13 mouse cellular contexts compared by ENCODE assay signal in the genomic region with DNA sequence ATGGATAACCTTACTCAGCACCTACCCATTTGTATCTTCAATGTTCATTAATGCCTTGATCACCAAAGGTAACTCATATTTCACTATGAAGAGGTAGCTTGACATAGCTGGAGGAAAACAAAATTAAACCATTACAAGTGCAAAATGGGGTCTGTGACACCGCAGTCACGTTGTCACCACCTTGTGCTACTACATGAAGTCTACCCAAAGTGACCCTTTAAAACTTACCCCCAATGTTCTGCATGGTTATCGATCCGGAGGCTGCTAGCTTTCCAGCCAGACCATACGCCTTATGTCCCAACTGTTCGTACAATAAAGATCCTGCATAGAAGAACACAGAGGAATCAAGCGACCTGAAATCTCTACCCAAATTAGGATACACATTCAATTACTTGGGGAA. TPM values are rescaled to one million over a fixed set of nuclear protein-coding genes. Genes with fewer than 3 reads are reported as not detected.
DNase-seq lines count a peak whose midpoint lies in the region; ATAC-seq and TF ChIP-seq lines count a peak whose summit lies in the region.
"Had no signal": no experiment of that assay in that cellular context is flagged by ENCODE, and none has a peak within 500 bp of the region (broad histone marks: within the 10 kb centered on the region; RNA-seq: fewer than 3 reads in every experiment).

No protein-coding gene starts in this region.

- peaks cover 86% of the 10 kb centered on the region for H3K36me3 ChIP-seq in heart, embryonic 10.5 days
- peaks cover 58% of the 10 kb centered on the region for H3K36me3 ChIP-seq in hindbrain, embryonic 15.5 days
- H3K36me3 ChIP-seq in hindbrain, embryonic 16.5 days (ENCODE audit: control insufficient read depth, insufficient read depth, low read length): peaks cover 48% of the 10 kb centered on the region
- peaks cover 56% of the 10 kb centered on the region for H3K36me3 ChIP-seq in lung, postnatal 0 days (ENCODE audit: insufficient read depth, low read length)

- H3K4me3 ChIP-seq in heart, embryonic 10.5 days: no peak overlapping the region
- no peak overlapping the region for H3K4me3 ChIP-seq in hindbrain, embryonic 15.5 days
- no peak overlapping the region for H3K4me3 ChIP-seq in hindbrain, embryonic 16.5 days (ENCODE audit: low read length)
- no peak overlapping the region for H3K4me3 ChIP-seq in lung, postnatal 0 days (ENCODE audit: low read depth, low read length)
- H3K4me3 ChIP-seq: megakaryocyte, embryonic 14.5 days had no signal

- ATAC-seq in hindbrain, embryonic 15.5 days (ENCODE audit: low FRiP score, low read depth): no peak
- no peak for ATAC-seq in hindbrain, embryonic 16.5 days
- ATAC-seq in lung, postnatal 0 days: no peak

- H3K27ac ChIP-seq in heart, embryonic 10.5 days: no peak overlapping the region
- no peak overlapping the region for H3K27ac ChIP-seq in hindbrain, embryonic 15.5 days (replicated peaks)
- H3K27ac ChIP-seq in hindbrain, embryonic 16.5 days (ENCODE audit: low read depth, low read length): no peak overlapping the region
- H3K27ac ChIP-seq in lung, postnatal 0 days (ENCODE audit: low read length): no peak overlapping the region
- H3K27ac ChIP-seq: liver, embryonic 14.5 days had no signal

- no peak for TF ChIP-seq CTCF in lung, postnatal 0 days (IDR thresholded peaks at IDR 0.05)

- H3K4me1 ChIP-seq in heart, embryonic 10.5 days: peaks cover 24% of the 10 kb centered on the region
- H3K4me1 ChIP-seq in hindbrain, embryonic 15.5 days (replicated peaks): peaks cover 43% of the 10 kb centered on the region
- H3K4me1 ChIP-seq in hindbrain, embryonic 16.5 days (ENCODE audit: control insufficient read depth, insufficient read depth, low read depth, low read length): peaks cover 20% of the 10 kb centered on the region
- peaks cover 8% of the 10 kb centered on the region; the same call in 1 of the 2 replicates for H3K4me1 ChIP-seq in lung, postnatal 0 days (ENCODE audit: insufficient read depth, low read depth, low read length)

- no peaks in the 10 kb centered on the region for H3K27me3 ChIP-seq in heart, embryonic 10.5 days (ENCODE audit: insufficient read depth, poor library complexity, severe bottlenecking)
- H3K27me3 ChIP-seq in hindbrain, embryonic 15.5 days: no peaks in the 10 kb centered on the region
- no peaks in the 10 kb centered on the region for H3K27me3 ChIP-seq in hindbrain, embryonic 16.5 days (replicated peaks; ENCODE audit: control insufficient read depth, insufficient read depth, low read length)
- no peaks in the 10 kb centered on the region for H3K27me3 ChIP-seq in lung, postnatal 0 days (replicated peaks; ENCODE audit: insufficient read depth, low read length)
- H3K27me3 ChIP-seq: megakaryocyte, embryonic 14.5 days had no signal

- H3K4me2 ChIP-seq in hindbrain, embryonic 15.5 days: 0 out of 2 replicates have a peak overlapping the region, but pooled peaks have one; percentile 78
- H3K4me2 ChIP-seq in hindbrain, embryonic 16.5 days (ENCODE audit: low read length): no peak overlapping the region
- H3K4me2 ChIP-seq in lung, postnatal 0 days (replicated peaks; ENCODE audit: low read depth, low read length): peak overlapping the region; percentile 82; the same call in 1 of the 2 replicates

- peak; percentile 83 for DNase-seq in heart, adult 11 months
- no peak for DNase-seq in heart, embryonic 10.5 days (ENCODE audit: low spot score)
- DNase-seq in lung, postnatal 0 days (ENCODE audit: low spot score): no peak
- DNase-seq in lung, postnatal 14 days: no peak
- DNase-seq in naive thymus-derived CD4-positive, alpha-beta T cell, adult 2 months (ENCODE audit: low read depth): peak; percentile 15
- no peak for DNase-seq in layer of hippocampus, adult 9-11 months
- DNase-seq: kidney, adult 9 months; right cerebral cortex, postnatal 25 days had no signal

- 92% methylated on average over 7 of the region's 7 CpGs for WGBS in heart, embryonic 10.5 days
- WGBS in hindbrain, embryonic 15.5 days: 92% methylated on average over 7 of the region's 7 CpGs
- WGBS in hindbrain, embryonic 16.5 days: 93% methylated on average over 7 of the region's 7 CpGs
- 85% methylated on average over 7 of the region's 7 CpGs for WGBS in lung, postnatal 0 days

- H3K9me3 ChIP-seq in heart, embryonic 10.5 days: no peaks in the 10 kb centered on the region
- H3K9me3 ChIP-seq in hindbrain, embryonic 15.5 days: no peaks in the 10 kb centered on the region
- H3K9me3 ChIP-seq in hindbrain, embryonic 16.5 days (ENCODE audit: control insufficient read depth, low read length): no peaks in the 10 kb centered on the region
- H3K9me3 ChIP-seq in lung, postnatal 0 days (ENCODE audit: low read length): no peaks in the 10 kb centered on the region
- H3K9me3 ChIP-seq: G1E; megakaryocyte, embryonic 14.5 days had no signal

- TF ChIP-seq EP300 in lung, postnatal 0 days (IDR thresholded peaks at IDR 0.05): no peak

- H3K9ac ChIP-seq in hindbrain, embryonic 15.5 days: no peak overlapping the region
- no peak overlapping the region for H3K9ac ChIP-seq in hindbrain, embryonic 16.5 days (ENCODE audit: low read depth, low read length)
- no peak overlapping the region for H3K9ac ChIP-seq in lung, postnatal 0 days (replicated peaks; ENCODE audit: low read depth)
- H3K9ac ChIP-seq: liver, embryonic 14.5 days had no signal

RNA-seq across cellular contexts. Expression of a gene that starts 4.5 kb away (rescaled TPM):
- 113 and 119 TPM in 2 replicates for polyA plus RNA-seq in heart, embryonic 10.5 days (2016; fragmentation: Nextera tagmentation; extraction: Ambion mirVana)
- polyA plus RNA-seq in hindbrain, embryonic 15.5 days (2015; fragmentation: Nextera tagmentation; extraction: Ambion mirVana): 102 and 108 TPM in 2 replicates
- polyA plus RNA-seq in hindbrain, embryonic 16.5 days (2015; fragmentation: Nextera tagmentation; extraction: Ambion mirVana): 87.4 and 111 TPM in 2 replicates
- polyA plus RNA-seq in lung, postnatal 0 days (2015; fragmentation: Nextera tagmentation; extraction: Ambion mirVana): 66.6 and 75.3 TPM in 2 replicates

RNA-seq across cellular contexts. Expression of a gene that starts 52.3 kb away (rescaled TPM):
- 90.5 and 96.2 TPM in 2 replicates for polyA plus RNA-seq in heart, embryonic 10.5 days (2016; fragmentation: Nextera tagmentation; extraction: Ambion mirVana)
- polyA plus RNA-seq in hindbrain, embryonic 15.5 days (2015; fragmentation: Nextera tagmentation; extraction: Ambion mirVana): 134 and 138 TPM in 2 replicates
- polyA plus RNA-seq in hindbrain, embryonic 16.5 days (2015; fragmentation: Nextera tagmentation; extraction: Ambion mirVana): 127 and 139 TPM in 2 replicates
- polyA plus RNA-seq in lung, postnatal 0 days (2015; fragmentation: Nextera tagmentation; extraction: Ambion mirVana): 13.5 and 14.5 TPM in 2 replicates
- polyA plus RNA-seq: G1E had no signal

Comparison
In these comparisons a context has a peak if more than half of its experiments do, and no peak if none do; other contexts are left out.
1. DNase-seq: peak in heart, adult 11 months (single experiment) and naive thymus-derived CD4-positive, alpha-beta T cell, adult 2 months (single experiment); none in heart, embryonic 10.5 days (single experiment), lung, postnatal 0 days (single experiment), lung, postnatal 14 days (single experiment) and layer of hippocampus, adult 9-11 months (single experiment).